Mouse (Mus musculus) retina, embryonic 14.5 days (tissue): ENCODE data around the gene Fam219b.

Experiments used
- DNase-seq: peaks from one replicate; pipeline ENCODE4 v3.0.0-alpha.2; 2015; ENCODE audit warnings: low spot score

Gene Fam219b

GRCm38 (mm10) chr9:57537044-57537727, at the start of gene Fam219b:
Gene Fam219b (plus strand): TSS chr9:57537528.
- DNase-seq, result peak; percentile 90

GRCm38 (mm10) chr9:57487807-57488206, 49.5 kb upstream of the Fam219b start:
- no peak for DNase-seq

GRCm38 (mm10) chr9:57493532-57493931, 43.8 kb upstream of the Fam219b start:
- DNase-seq, result no peak

DNA sequence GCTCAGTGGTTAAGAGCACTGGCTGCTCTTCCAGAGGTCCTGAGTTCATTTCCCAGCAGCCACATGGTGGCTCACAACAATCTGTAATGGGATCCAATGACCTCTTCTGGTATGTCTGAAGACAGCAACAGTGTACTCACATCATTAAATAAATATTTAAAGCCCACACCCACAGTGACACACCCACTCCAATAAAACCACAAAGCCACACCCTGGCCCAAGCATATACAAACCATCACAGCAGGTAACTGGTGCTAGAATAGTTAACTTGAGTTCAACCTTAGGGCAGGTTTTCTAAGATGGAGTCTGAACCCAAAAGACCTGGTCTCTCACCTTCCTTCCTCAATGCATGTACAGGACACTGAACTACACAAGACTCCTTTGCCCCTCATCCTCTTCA, 42.4 kb upstream of the Fam219b start:
- DNase-seq, result no peak

DNA sequence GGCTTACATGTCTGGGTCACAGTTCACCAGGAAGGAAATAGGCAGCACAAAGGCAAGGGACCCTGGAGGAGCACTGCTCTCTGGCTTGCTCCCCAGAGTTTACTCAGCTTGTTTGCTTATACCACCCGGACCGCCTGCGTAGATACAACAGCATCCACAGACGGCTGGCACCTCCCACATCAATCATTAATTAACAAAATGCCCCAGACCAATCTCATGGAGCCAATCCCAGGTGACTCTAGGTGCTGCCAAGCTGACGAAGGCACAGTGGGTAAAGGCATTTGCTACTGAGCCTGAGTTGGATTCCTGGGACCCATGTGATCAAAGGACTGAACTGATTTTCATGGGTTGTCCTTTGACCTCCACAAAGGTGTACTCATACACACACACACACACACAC, 40.1 kb upstream of the Fam219b start:
- no peak for DNase-seq

GRCm38 (mm10) chr9:57498536-57498935, 38.8 kb upstream of the Fam219b start:
- no peak for DNase-seq

DNA sequence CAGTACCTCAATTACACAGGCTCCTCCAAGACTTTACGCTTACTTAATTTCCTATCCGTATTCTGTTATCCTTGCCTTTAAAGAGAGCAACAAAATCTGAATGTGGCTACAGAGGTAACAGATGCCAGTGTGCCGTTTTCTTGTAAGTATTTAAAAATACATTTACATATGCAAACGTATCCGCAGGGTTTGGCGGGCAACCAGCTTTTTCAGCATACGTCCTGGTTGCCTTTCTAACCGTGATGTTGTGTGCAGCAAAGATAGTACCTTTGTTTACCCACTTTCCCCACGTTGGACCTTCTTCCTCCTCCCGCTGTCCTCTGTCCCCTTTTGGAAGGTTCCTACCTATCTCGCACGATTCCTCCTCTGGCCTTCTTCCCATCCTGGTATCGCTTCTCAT, 35.9 kb upstream of the Fam219b start:
- no peak for DNase-seq

DNA sequence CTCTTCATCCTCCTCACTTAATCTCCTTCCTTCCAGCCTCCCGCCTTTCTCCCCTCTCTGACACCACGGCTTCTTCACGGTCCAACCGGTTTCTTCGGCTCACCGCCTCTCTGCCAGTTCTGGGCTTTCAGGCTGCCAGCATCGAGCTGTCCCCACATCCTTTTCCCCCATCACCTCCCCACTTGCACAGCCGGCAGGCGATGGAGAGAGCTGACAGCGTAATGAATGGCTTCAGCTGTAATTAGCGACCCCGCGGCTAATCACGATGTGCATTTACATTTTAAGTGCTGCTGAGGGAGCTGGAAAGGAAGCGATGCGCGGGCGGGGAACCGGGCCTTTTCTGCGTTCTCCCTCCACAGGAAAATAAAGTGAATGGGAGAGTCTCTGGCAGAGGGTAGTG, 35.5 kb upstream of the Fam219b start:
- peak; percentile 45 for DNase-seq

- no peak for DNase-seq
Observed at GRCm38 (mm10) chr9:57502911-57503621, 34.3 kb upstream of the Fam219b start.

DNA sequence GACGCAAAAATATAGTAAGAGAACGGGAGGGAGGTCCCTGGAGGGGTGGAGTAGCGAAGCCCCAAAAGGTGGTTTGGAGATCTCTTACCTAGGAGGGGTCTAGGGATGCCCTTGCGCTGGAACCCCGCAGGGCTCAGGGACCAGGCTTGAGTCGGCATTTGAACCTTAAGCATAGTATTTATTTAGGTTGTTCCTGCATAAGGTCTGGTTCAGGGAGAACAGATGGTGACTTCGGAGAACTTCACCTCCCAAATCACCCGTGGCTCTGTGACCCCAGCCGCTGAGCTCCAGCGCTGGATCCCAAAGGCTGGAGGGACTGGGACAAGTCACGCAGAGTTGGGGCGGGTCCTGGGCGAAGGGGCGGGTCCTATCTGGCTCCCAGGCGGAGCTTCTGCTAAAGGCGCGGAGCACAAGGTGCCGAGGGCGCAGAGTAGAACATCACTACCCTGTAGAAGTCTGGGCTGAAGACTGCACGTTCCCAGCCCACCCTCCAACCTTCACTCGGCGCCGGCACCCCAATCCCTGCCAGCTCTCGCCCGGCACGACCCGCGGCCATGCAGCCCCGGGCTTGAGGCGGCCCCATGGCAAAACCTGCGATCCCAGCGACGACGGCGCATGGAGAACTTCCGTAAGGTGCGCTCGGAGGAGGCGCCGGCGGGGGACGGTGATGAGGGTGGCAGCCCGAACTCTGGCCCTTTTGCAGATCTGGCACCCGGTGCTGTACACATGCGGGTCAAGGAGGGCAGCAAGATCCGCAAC, 33.5 kb upstream of the Fam219b start, which contains the start of gene Rpp25:
Gene Rpp25, plus strand, starts transcription at position 405 of the 759 bp plus-strand sequence.
- DNase-seq, result peak; percentile 64

- peak; percentile 75 for DNase-seq
Observed at GRCm38 (mm10) chr9:57504381-57504700, 33.0 kb upstream of the Fam219b start.

DNA sequence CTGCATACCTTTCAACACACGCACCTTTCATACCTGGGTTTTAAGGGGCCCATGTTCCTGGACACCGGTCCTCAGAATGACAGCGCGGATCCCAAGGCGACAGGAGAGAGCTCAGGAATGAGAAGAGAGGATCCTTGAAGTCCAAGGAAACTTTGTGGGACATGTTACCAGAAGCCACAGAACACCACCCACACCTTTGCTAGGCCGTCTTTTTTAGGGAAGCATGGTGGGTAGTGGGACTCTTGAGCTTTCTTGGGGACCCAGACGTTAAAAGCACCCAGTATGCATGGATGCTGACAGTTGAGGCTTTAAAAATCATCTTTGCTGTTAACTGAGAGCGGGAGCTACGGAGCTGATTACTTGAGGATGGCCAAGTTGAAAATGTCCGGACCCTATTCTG, 32.4 kb upstream of the Fam219b start:
- no peak for DNase-seq

GRCm38 (mm10) chr9:57505700-57506099, 31.6 kb upstream of the Fam219b start:
- DNase-seq, result peak; percentile 43

DNA sequence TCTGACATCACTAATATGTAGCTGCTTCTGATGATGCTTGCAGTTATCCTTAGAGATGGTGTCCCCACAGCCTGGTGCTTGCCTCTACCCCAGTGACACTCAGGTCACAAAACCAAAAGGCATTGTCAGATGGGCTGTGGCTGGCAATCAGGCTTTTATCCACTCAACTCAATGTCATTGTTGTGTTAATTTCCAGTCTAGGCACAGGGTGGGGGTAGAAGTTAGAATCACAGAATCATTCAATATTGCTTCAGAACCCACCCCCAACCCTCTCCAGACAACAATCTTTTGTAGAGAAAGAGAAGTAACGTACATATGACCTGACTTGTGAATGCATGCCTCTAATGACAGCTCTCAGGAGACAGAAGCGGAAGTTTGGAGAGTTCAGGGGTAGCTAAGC, 26.8 kb upstream of the Fam219b start:
- DNase-seq, result no peak

DNA sequence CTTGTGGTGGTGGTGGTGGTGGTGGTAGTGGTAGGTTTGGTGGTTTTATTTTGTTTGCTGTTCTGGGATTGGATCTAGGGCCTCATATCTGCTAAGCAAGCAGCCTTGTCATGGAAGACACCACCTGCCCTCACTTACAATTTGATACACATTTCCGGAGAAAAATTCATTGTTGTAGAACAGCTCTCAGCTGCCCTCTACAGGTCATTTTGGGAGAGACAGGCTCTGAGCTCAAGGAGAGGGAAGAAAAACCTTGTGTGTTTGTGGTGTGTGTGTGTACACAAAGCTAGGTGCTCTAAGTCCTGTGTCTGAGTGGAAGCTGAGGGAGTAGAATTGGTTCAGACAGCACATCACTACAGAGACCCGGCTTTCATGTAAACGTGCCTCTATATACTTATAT, 20.2 kb upstream of the Fam219b start:
- DNase-seq, result peak; percentile 92

DNA sequence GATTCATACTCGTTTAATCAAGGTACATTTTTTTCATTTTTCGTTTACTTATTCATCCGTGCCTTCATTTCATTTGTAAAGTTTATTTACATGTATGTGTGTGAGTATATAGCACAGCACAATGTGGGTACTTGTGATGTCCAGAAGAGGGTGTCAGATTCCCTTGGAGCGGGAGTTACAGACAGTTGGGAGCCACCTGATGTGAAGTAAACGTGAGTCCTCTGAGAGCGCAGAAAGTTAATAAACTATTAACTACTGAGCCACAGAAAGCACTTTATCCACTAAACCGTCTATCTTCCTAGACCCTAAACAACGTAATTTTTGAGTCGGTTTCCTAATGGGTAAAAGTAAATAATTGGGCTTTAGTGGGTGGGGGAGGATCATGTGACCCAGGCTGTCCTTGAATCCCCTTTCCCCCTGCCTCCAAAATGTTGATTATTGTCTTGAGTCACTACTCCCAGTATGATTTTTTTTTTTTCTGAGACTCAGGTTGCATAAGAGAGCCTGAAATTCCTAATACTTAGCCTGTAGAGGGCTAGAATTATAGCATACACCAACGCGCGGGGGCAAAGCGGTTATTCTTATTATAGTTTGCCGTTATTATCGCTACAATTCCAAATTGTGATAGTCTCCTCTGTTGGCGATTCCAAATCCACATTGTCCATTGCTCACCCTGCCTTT, 16.8 kb upstream of the Fam219b start:
- no peak for DNase-seq

DNA sequence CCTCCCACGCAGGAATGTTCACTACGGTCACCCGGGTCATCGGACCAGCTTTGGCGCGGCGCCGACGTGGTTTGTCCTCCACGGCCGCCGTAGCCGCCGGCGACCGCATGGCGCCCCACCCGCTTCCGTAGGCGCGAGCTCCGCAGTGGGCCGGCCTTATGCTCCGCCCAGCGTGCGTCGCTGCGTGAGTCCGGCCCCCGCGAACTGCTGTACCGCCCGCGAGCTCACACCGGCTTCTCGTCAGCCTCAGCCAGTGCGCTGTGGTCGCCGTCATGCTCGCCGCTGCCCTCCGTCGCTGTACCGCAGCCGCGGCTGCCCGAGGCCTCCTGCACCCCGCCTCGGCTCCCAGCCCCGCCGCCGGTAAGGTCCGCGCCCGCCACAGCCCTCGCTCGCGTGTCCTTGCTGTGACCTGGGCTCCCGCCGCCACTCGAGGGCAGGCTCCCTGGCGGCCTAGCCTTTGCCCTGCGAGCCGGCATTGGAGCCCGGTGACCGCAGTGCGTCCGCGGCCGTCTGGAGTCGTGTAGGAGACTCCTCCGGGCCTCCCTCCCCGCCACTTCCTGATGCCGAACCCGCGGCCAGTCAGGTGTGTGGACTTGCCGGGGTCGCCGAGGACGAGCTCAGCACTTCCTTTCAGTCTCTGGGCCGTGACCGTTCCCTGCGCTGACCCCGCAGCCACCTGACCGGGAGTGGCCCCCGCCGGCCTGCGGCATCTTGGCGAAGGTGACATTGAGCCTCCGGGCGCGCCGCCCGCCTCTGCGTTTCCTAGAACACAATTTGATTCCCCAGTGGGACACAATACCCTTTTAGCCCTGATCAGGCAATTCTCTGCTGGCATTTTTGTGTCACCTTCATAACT, 16.0 kb upstream of the Fam219b start, which contains the start of gene Cox5a:
Gene Cox5a, plus strand, starts transcription at position 219 of the 856 bp plus-strand sequence.
- DNase-seq, result peak; percentile 92

- no peak for DNase-seq
Observed at GRCm38 (mm10) chr9:57522114-57522860, 15.0 kb upstream of the Fam219b start.

DNA sequence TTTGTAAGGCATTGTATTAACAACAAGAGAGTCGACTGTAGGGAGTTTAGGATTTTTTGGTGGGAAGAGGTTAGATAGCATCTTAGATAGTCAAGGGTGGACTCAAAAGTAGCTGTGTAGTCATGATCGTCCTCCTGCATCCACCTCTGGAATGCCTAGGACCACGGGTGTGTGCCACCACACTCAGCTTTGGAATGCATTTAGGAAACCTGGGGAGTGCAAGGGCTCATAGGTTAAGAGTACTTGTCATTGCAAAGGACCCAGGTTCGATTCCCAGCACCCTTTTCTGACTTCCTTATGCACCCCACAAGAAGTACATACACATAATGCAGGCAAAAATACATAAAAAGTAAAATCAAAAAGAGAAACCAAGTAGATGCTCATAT, 14.5 kb upstream of the Fam219b start:
- DNase-seq, result no peak

DNA sequence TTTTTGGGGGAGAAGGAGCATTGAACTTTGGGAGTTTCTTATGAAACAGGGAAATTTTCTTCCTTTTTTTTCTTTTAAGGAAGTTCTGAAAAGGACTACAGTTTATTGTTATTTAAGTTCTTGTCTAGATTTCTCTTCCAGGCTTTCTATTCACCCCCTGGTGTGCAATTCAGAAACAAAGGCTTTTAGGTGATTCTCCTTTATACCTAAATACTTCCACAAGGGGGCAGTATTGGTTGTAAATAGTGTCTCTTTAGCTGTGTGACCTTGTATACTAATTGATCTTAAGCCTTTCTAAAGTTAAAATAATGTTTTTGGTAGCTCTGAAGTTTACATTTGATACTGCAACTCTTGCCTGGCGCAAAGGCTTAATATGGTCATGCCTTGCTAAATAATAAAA, 13.6 kb upstream of the Fam219b start:
- peak; percentile 69 for DNase-seq

DNA sequence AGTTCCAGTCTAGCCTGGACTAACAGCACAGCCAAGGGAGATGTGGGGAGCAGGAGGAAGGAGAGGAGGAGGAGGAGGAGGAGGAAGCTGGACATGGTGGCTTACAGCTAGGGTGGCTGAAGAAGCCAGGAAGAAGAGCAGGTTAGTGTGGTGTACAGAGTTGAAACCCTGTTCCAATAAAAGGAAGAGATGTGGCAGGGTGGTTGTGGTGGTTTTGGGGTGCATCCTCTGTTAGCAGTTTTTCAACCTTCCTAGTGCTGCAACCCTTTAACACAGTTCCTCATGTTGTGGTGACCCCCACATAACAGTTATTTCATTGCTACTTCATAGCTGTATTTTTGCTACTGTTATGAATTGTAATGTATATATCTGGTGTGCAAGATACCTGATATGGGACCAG, 12.9 kb upstream of the Fam219b start:
- no peak for DNase-seq
